Mouse (Mus musculus) kidney, adult 11 months (tissue): ENCODE measurements at regions not wholly inside any gene's neighbourhood (a gene's known extent, or its start where the extent isn't known, plus 50 kb on each side); places are given as distances from the start of the nearest gene placed in this dataset.

Experiments used
- DNase-seq: peaks from one replicate; pipeline ENCODE4 v3.0.0; 2022

DNA sequence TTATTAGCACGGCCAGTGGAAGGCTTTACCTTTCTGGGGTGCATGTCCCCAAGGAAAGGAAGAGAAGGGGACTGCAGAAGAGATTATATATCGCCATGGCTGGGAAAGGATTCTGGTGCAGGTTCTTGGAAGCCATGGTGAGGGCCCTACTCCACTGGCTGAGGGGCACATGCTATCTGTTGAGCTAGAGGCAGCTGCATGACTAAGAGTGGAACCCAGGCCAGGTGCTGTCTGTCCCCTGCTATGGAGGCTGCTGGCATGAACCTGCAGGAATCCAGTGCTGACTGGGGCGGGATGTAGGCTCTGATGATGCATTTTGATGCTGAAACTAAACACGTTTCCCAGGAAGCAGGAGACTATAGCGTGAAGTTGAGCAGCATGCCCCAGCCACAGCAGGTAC lies 77.9 kb downstream of the Sik1 start:
- no peak for DNase-seq

DNA sequence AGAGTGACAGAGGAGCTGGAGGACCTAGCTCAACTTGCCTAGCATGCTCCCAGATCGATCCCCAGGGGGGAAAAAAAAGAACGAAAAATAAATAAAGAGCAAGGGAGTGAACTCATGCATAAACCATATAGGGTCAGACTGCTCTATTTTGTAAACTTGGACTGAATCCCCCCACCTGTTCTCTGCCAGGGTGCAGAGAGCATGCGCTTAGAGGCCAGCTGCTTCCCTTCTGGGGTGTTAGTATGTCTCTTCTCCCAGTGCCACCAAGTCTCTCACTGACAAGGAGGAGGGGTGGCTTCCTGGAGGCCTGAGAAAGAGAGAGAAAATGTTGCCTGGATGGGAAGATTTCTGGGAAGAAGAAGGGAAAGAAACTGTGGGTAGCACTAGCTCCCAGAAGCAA lies 76.1 kb downstream of the Sik1 start:
- no peak for DNase-seq

DNA sequence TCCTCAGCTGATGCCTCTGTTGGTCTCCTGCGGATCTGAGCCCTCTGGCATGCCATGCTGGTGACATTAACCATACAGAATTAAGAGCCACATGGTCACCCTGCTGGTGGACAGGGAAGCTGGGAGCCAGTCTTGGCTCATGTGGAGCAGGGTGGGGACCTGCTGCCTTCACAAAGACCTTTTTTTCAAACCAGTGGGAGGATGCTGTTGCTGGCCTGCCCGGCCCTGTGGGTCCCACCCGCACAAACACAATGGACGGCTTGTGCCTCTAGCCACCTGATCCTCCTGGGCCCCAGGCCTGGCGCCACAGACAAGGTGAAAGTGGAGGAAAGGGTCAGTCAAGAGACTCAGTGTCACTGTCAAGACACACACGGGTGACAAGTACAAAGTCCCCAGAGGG lies 73.4 kb downstream of the Sik1 start:
- no peak for DNase-seq

DNA sequence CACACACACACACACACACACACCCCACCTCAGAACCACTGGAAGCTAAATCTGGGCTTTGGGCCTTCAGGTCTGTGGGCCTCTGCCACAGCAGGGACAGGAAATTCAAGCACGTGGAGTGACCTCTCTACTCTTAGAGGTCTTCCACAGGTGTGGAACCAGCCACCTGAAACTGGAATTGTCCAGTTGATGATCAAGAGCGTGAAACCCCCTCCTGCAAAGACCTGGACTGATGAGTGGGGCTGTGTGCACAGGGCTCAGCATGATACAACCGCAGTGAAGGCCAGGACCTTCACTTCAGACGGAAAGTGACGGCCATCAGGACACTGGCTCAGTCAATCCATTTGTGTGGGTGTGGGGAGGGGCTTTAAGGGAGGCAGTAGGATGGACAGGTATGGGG lies 72.5 kb downstream of the Sik1 start:
- no peak for DNase-seq

DNA sequence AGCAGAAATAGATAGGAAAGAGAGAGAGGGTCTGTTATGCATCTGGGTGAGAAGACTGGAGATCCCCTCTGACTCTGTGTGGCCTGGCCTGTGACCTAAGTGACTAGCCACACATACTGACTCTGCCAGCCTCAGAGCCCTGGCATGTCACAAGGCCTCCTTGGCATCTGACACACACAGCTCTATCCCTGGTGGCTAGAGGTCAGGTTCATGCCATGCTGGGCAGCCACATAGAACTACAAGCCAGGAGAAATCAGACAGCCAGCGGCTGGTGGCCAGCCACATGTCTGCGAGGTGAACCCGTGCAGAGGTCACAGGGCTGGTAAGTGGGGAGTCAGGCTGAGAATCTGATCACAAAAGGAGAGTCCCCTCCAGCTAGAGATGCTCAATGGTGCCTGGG lies 67.3 kb downstream of the Sik1 start:
- peak; percentile 83 for DNase-seq

DNA sequence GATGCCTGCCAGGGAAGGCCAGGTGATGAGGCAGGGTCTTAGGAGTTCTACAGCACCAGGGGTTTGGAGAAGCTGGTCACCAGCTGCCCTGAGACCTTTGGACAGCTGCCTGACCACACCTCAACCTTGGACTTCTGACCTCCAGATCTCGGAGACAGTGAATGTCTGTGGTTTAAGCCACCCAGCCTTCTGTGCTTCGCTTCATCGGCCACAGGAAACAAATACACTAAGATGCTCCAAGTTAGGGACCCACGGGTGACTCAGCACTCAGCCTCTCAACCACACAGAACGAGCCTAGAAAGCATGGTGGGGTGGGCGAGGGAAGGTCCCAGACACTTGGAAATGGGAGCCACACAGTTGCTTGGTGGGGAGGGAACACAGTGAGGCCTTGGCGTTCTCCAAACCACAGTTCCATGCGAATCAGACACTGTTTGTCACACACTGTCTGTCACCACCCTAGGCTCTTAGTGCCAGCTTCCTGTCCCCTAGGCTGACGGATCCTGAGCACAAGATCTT lies 66.5 kb downstream of the Sik1 start:
- peak; percentile 66 for DNase-seq

DNA sequence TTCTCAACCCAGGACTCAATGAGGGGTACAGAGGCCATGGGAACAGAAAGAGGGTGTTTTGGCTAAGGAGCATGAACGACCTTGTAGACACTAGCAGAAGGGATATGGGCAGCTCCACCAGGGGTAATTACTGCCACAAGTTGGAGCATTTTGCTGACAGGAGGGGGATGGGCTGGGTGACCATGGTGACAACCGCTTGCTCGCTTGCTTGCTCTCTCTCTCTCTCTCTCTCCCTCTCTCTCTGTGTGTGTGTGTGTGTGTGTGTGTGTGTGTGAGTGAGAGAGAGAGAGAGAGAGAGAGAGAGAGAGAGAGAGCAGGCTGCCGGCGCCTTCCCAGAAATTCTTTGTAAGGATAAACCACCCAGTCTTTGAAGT lies 65.7 kb downstream of the Sik1 start:
- peak; percentile 47 for DNase-seq

DNA sequence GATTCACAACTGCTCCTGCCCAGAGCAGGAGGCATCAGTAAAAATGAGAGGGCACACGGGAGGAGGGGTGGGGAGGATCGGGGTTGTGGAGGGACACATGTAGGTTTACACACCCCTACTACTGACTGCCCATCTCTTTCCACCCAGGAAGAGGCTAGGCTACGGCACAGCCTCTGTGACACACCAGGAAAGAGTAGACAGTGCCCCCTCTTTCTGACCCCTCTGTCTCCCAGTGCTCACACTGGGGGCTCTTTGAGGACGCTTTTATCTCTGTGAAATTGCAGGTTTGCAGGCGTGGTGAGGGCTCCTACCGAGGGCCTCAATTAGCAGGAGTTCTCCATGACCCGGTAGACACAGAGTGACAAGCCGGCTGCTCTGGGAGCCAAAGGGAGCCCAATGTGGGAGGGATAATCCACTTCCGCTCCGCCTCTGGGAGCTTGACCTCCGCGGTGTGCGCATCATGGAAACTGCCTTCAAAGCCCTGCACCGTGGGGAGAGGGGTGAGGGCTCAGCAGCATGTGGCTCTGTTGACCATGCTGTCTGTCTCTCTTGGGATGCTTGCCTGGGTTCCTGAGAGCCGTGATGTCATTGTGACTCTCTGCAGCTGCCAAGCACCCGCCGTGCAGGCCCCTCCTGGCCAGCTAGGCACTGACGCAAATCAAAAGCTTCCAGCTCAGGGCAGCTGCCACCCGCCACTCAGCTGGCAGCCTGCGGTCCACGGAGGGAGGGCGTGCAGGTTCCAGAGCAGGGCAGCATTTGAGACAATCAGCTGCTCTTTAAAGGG lies 65.1 kb downstream of the Sik1 start:
- peak; percentile 67 for DNase-seq

DNA sequence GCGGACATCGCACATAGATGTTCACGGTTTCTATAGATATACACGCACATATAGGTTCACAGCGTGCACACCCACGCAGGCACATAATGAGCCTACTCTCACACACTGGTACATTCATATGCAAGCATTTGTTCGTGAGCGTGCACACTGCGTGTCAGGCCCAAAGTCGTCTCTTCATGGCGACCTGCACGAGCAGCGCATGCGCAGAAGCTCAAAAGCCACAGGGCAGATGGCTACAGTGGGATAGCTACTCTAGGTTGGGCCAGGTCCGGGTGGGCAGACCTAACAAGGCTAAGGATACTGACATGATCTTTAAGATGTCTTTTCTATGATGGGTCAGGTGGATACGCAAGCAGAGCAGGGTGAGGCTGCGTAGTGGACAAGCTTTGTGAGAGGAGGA lies 63.9 kb downstream of the Sik1 start:
- DNase-seq = no peak

DNA sequence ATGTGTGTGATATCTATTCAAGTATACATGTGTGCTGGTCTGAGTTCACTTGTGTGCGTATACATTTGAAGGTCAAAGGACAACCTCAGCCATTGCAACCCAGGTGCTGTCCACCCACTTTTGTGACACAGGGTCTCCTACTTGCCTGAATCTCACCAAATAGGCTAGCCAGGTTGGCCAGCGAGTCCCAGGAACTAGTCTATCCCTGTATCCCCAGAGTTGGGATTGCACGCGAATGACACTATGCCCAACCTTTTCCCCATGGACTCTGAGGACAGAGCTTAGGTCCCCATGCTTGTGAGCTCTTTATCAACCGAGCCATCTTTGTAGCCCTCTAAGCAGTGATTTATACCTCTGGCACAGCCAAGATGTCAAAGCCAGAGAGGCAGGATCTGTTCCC lies 62.6 kb downstream of the Sik1 start:
- no peak for DNase-seq

DNA sequence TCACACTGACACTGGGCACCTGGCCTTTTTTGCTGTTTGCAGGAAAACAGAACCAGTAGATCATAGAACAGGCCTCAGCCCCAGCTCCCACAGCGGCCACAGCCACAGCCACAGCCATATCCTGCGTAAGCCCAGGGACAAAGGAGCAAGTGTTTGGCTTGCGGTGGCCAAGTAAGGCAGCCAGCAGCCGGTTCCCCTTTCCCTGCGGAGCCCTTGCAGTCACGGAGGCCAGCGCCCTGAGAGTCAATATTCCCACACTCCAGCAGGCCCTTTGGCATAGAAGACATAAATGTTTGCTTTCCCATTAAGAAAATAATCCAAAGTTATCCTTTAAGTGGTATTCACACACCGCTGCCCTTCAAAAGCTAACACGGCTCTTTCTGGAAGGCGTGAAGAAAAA lies 62.1 kb downstream of the Sik1 start:
- peak; percentile 53 for DNase-seq

DNA sequence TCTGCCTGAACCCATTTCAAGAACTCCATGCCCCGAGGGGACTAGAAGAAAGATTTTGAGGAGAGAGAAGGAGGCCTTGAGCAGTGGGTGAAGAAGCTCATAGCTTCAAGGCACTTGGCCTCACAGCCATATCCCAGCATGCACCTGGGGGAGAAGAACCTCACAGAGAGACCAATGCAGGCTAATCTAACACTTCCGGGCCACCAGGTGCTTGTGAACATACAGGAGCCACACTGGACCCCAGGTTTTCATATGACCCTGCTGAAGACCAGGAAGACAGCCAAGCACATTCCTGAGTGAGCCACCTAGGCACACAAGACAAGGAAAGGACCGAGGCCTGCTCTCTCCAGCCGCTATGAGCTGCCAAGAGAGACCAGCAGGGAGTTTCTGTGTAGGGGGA lies 61.6 kb downstream of the Sik1 start:
- no peak for DNase-seq
